Mouse (Mus musculus): Measurements from ENCODE around the gene Il17c. TPM values are rescaled to one million over a fixed set of nuclear protein-coding genes. Genes with fewer than 3 reads are reported as not detected.

The Il17c gene
- polyA plus RNA-seq, 1 experiment from 2014 or later = not detected

GRCm38 (mm10) chr8:122444058-122444748 is 22.4 kb downstream of the Il17c start:
- Histone ChIP-seq H3K27me3 (no peaks in the 10 kb centered on the region), H3K4me3 (replicated peaks) (peak overlapping the region; percentile 63), H3K36me3 (peaks cover 6% of the 10 kb centered on the region), H3K4me1 (peaks cover 31% of the 10 kb centered on the region), H3K9me3 (replicated peaks) (no peaks in the 10 kb centered on the region), H3K4me2 (peak overlapping the region; percentile 91), H3K27ac (peak overlapping the region; percentile 99), H3K9ac (peak overlapping the region; percentile 73)
- 12% methylated on average over 19 of the region's 19 CpGs for WGBS
- ATAC-seq (replicated peaks; ENCODE audit: low FRiP score) = peak; percentile 16; the same call in 1 of the 2 replicates

GRCm38 (mm10) chr8:122445203-122445602 is 23.4 kb downstream of the Il17c start:
- Histone ChIP-seq H3K9me3 (replicated peaks) (no peaks in the 10 kb centered on the region), H3K9ac (no peak overlapping the region), H3K4me1 (peaks cover 31% of the 10 kb centered on the region), H3K4me3 (replicated peaks) (no peak overlapping the region), H3K4me2 (peak overlapping the region; percentile 7; the same call in 1 of the 2 replicates), H3K27me3 (no peaks in the 10 kb centered on the region), H3K27ac (peak overlapping the region; percentile 99), H3K36me3 (no peaks in the 10 kb centered on the region)
- WGBS = 60% methylated on average over 3 of the region's 3 CpGs
- ATAC-seq (replicated peaks; ENCODE audit: low FRiP score) = no peak

GRCm38 (mm10) chr8:122451161-122451703 is 29.4 kb downstream of the Il17c start:
- no peak overlapping the region for H3K27ac ChIP-seq

GRCm38 (mm10) chr8:122452154-122452553 is 30.3 kb downstream of the Il17c start:
- H3K4me3 ChIP-seq (replicated peaks) = no peak overlapping the region
- 90% methylated on average over 10 of the region's 10 CpGs for WGBS
- ATAC-seq (replicated peaks; ENCODE audit: low FRiP score) = no peak
- no peak overlapping the region for H3K4me2 ChIP-seq
- H3K27ac ChIP-seq = no peak overlapping the region
- H3K36me3 ChIP-seq = no peaks in the 10 kb centered on the region
- peaks cover 8% of the 10 kb centered on the region for H3K27me3 ChIP-seq
- H3K9ac ChIP-seq = no peak overlapping the region
- H3K4me1 ChIP-seq = no peaks in the 10 kb centered on the region
- H3K9me3 ChIP-seq (replicated peaks) = no peaks in the 10 kb centered on the region

More at GRCm38 (mm10) chr8:122451161-122451703, 29.4 kb downstream of the Il17c start:
- Histone ChIP-seq H3K36me3 (no peaks in the 10 kb centered on the region), H3K9ac (no peak overlapping the region), H3K4me1 (no peaks in the 10 kb centered on the region), H3K27me3 (no peaks in the 10 kb centered on the region), H3K4me2 (no peak overlapping the region), H3K9me3 (replicated peaks) (no peaks in the 10 kb centered on the region), H3K4me3 (replicated peaks) (no peak overlapping the region)
- WGBS = 66% methylated on average over 7 of the region's 7 CpGs
- ATAC-seq (replicated peaks; ENCODE audit: low FRiP score) = no peak

- Histone ChIP-seq H3K9me3 (replicated peaks) (no peaks in the 10 kb centered on the region), H3K4me1 (no peaks in the 10 kb centered on the region), H3K27me3 (peaks cover 29% of the 10 kb centered on the region), H3K27ac (no peak overlapping the region), H3K4me3 (replicated peaks) (no peak overlapping the region), H3K9ac (no peak overlapping the region), H3K36me3 (no peaks in the 10 kb centered on the region), H3K4me2 (no peak overlapping the region)
- 87% methylated on average over 6 of the region's 6 CpGs for WGBS
- ATAC-seq (replicated peaks; ENCODE audit: low FRiP score) = no peak
These were observed 32.6 kb downstream of the Il17c start for GRCm38 (mm10) chr8:122454409-122454808.

GRCm38 (mm10) chr8:122457171-122457570 is 35.4 kb downstream of the Il17c start:
- H3K9me3 ChIP-seq (replicated peaks) = no peaks in the 10 kb centered on the region
- 80% methylated on average over 11 of the region's 11 CpGs for WGBS

GRCm38 (mm10) chr8:122459218-122459900 is 37.5 kb downstream of the Il17c start:
- H3K4me3 ChIP-seq (replicated peaks) = no peak overlapping the region
- peaks cover 25% of the 10 kb centered on the region for H3K4me1 ChIP-seq
- ATAC-seq (replicated peaks; ENCODE audit: low FRiP score) = no peak
- no peaks in the 10 kb centered on the region for H3K36me3 ChIP-seq
- no peaks in the 10 kb centered on the region for H3K9me3 ChIP-seq (replicated peaks)
- H3K27ac ChIP-seq = no peak overlapping the region
- H3K9ac ChIP-seq = no peak overlapping the region
- H3K4me2 ChIP-seq = no peak overlapping the region; the same call in 1 of the 2 replicates
- 59% methylated on average over 6 of the region's 6 CpGs for WGBS
- peaks cover 67% of the 10 kb centered on the region for H3K27me3 ChIP-seq

More at GRCm38 (mm10) chr8:122457171-122457570, 35.4 kb downstream of the Il17c start:
- peaks cover 56% of the 10 kb centered on the region for H3K27me3 ChIP-seq
- ATAC-seq (replicated peaks; ENCODE audit: low FRiP score) = no peak
- no peaks in the 10 kb centered on the region for H3K36me3 ChIP-seq
- peaks cover 21% of the 10 kb centered on the region for H3K4me1 ChIP-seq
- no peak overlapping the region for H3K4me2 ChIP-seq
- H3K4me3 ChIP-seq (replicated peaks) = no peak overlapping the region
- H3K27ac ChIP-seq = no peak overlapping the region
- no peak overlapping the region for H3K9ac ChIP-seq

- ATAC-seq (replicated peaks; ENCODE audit: low FRiP score) = no peak
- Histone ChIP-seq H3K4me2 (peak overlapping the region; percentile 63), H3K4me1 (peaks cover 25% of the 10 kb centered on the region), H3K9ac (0 out of 2 replicates have a peak overlapping the region, but pooled peaks have one; percentile 2), H3K36me3 (no peaks in the 10 kb centered on the region), H3K9me3 (replicated peaks) (no peaks in the 10 kb centered on the region), H3K27ac (no peak overlapping the region), H3K4me3 (replicated peaks) (peak overlapping the region; percentile 38), H3K27me3 (peaks cover 67% of the 10 kb centered on the region)
- WGBS = 26% methylated on average over 7 of the region's 7 CpGs
These were observed 38.2 kb downstream of the Il17c start for GRCm38 (mm10) chr8:122459990-122460389.

GRCm38 (mm10) chr8:122460524-122461472 is 39.0 kb downstream of the Il17c start, which contains the start of gene Snai3:
Gene Snai3 (minus strand): TSS chr8:122460733.
- Histone ChIP-seq H3K4me3 (replicated peaks) (peak within 1 kb of the TSS; percentile 38), H3K27me3 (peaks cover 67% of the 10 kb centered on the region), H3K4me2 (peak within 1 kb of the TSS; percentile 63), H3K36me3 (peaks cover 6% of the 10 kb centered on the region), H3K4me1 (peaks cover 25% of the 10 kb centered on the region), H3K9me3 (replicated peaks) (no peaks in the 10 kb centered on the region), H3K27ac (no peak within 1 kb of the TSS), H3K9ac (0 out of 2 replicates have a peak within 1 kb of the TSS, but pooled peaks have one; percentile 2)
- WGBS = 1% methylated on average over 56 of the region's 56 CpGs
- peak; percentile 88 for ATAC-seq (replicated peaks; ENCODE audit: low FRiP score)

- Histone ChIP-seq H3K9me3 (replicated peaks) (no peaks in the 10 kb centered on the region), H3K4me2 (0 out of 2 replicates have a peak overlapping the region, but pooled peaks have one; percentile 63), H3K27me3 (peaks cover 64% of the 10 kb centered on the region), H3K9ac (no peak overlapping the region), H3K36me3 (peaks cover 14% of the 10 kb centered on the region), H3K27ac (no peak overlapping the region; the same call in 1 of the 2 replicates), H3K4me1 (peaks cover 25% of the 10 kb centered on the region), H3K4me3 (replicated peaks) (no peak overlapping the region)
- WGBS = 58% methylated on average over 11 of the region's 11 CpGs
- ATAC-seq (replicated peaks; ENCODE audit: low FRiP score) = no peak
These were observed 39.8 kb downstream of the Il17c start for GRCm38 (mm10) chr8:122461473-122462148.

GRCm38 (mm10) chr8:122462510-122462909 is 40.7 kb downstream of the Il17c start:
- no peak for ATAC-seq (replicated peaks; ENCODE audit: low FRiP score)
- H3K4me2 ChIP-seq = no peak overlapping the region
- 68% methylated on average over 8 of the region's 8 CpGs for WGBS
- no peaks in the 10 kb centered on the region for H3K9me3 ChIP-seq (replicated peaks)
- peaks cover 23% of the 10 kb centered on the region for H3K36me3 ChIP-seq
- H3K27me3 ChIP-seq = peaks cover 55% of the 10 kb centered on the region
- H3K9ac ChIP-seq = no peak overlapping the region
- no peak overlapping the region for H3K27ac ChIP-seq
- no peak overlapping the region for H3K4me3 ChIP-seq (replicated peaks)
- H3K4me1 ChIP-seq = peaks cover 25% of the 10 kb centered on the region

All from kidney, embryonic 15.5 days (tissue).